Mouse (Mus musculus) urinary bladder, postnatal 14 days (tissue): Measurements from ENCODE around the gene Prl3d2.
"Not testable (repeated sequence)": the region's sequence is repeated elsewhere in the genome, so short reads cannot be mapped to it uniquely, and the experiment has no call there.

Experiments used
- DNase-seq: peaks from one replicate; pipeline ENCODE4 v3.0.0; 2021; ENCODE audit warnings: low spot score

Gene Prl3d2

DNA sequence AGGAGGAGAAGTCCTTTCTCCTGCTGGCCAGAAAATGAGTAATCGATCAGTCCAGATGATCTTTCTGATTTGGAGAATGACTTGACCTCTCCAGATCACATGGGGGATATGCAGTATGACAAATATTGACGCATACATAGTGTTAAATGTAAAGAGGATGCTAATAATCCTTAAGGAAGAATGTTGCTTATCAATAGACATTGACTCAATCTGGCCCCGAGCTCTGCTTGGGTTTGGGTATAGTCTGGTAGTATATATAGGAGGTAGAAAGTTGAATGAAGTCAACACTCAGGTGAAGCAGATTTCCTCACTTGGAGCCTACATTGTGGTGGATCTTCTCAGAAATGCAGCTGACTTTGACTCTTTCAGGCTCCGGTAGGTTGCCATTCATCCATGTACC is at the start of gene Prl3d2:
Gene Prl3d2 (plus strand): TSS at position 301 of the 400 bp plus-strand sequence.
- not testable (repeated sequence) for DNase-seq

DNA sequence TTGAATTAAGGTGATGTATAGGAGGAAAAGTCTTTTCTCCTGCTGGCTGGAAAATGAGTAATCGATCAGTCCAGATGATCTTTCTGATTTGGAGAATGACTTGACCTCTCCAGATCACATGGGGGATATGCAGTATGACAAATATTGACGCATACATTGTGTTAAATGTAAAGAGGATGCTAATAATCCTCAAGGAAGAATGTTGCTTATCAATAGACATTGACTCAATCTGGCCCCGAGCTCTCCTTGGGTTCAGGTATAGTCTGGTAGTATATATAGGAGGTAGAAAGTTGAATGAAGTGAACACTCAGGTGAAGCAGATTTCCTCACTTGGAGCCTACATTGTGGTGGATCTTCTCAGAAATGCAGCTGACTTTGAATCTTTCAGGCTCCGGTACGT is 27.6 kb upstream of the Prl3d2 start, which contains the start of gene Prl3d1:
Gene Prl3d1 (plus strand): TSS at position 301 of the 400 bp plus-strand sequence.
- DNase-seq, result not testable (repeated sequence)

DNA sequence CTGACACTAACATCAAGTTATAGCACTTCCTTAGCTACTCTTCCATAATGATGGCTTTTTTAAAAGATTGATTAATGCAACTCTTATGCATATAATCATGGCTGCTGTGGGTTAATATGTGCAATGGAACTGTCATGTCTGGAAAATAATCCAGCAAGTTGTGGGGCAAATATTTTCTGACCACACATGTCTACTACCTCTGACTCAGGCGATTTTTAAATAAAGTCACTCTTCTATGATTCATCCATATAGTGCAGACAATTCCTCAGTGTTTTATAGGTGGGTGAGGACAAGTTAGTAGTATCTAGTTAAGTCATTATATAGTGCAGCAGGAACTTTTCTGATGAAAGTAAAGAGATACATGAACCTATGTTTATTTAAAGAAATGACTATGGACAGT is 26.8 kb downstream of the Prl3d2 start:
- no peak for DNase-seq

DNA sequence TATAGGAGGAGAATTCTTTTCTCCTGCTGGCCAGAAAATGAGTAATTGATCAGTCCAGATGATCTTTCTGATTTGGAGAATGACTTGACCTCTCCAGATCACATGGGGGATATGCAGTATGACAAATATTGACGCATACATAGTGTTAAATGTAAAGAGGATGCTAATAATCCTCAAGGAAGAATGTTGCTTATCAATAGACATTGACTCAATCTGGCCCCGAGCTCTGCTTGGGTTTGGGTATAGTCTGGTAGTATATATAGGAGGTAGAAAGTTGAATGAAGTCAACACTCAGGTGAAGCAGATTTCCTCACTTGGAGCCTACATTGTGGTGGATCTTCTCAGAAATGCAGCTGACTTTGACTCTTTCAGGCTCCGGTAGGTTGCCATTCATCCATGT is 35.0 kb downstream of the Prl3d2 start, which contains the start of gene Prl3d3:
Gene Prl3d3 (plus strand): TSS at position 301 of the 400 bp plus-strand sequence.
- not testable (repeated sequence) for DNase-seq
